Mouse (Mus musculus): Measurements from ENCODE around the gene Fam83g.

- TF ChIP-seq CTCF (IDR thresholded peaks at IDR 0.05; ENCODE audit: borderline replicate concordance, extremely low read depth, insufficient read depth, insufficient read length) (no peak), POLR2A (IDR thresholded peaks at IDR 0.05; ENCODE audit: borderline replicate concordance, extremely low read depth, insufficient read depth, insufficient read length, poor library complexity, severe bottlenecking) (no peak)
Measured at GRCm38 (mm10) chr11:61757151-61757550, 73.3 kb downstream of the Fam83g start.
